Mouse (Mus musculus) subcutaneous adipose tissue, adult 2 months (tissue): ENCODE measurements around the gene Mms19. TPM values are rescaled to one million over a fixed set of nuclear protein-coding genes. Genes with fewer than 3 reads are reported as not detected.

Experiments
- polyA plus RNA-seq: library from polyadenylated mRNA; depleted of rRNA; stranded (reverse); fragments of >200 nt; gene quantifications from 2 replicates; pipeline ENCODE4 v1.2.3, GENCODE M21; 2012; ENCODE audit warnings: low replicate concordance; rRNA removed

Mms19 gene
- 55.1 and 85.4 TPM in 2 replicates for polyA plus RNA-seq

GRCm38 (mm10) chr19:41980819-41981594 lies at the start of gene Mms19:
TSS of gene Mms19 (minus strand) at chr19:41981157.

GRCm38 (mm10) chr19:41981595-41981927 lies 604 bp upstream of the Mms19 start, which contains the start of gene Ubtd1:
TSS of gene Ubtd1 (plus strand) at chr19:41981763.

GRCm38 (mm10) chr19:41933179-41934086 lies 47.5 kb downstream of the Mms19 start, which contains the start of the genes Exosc1 and Zdhhc16:
TSS of gene Exosc1 (minus strand) at chr19:41933423.
TSS of gene Zdhhc16 (plus strand) at chr19:41933480.

GRCm38 (mm10) chr19:41911178-41912073 lies 69.5 kb downstream of the Mms19 start, which contains the start of gene Pgam1:
TSS of gene Pgam1 (plus strand) at chr19:41911923.

GRCm38 (mm10) chr19:41895460-41896318 lies 85.3 kb downstream of the Mms19 start, which contains the start of gene Rrp12:
TSS of gene Rrp12 (minus strand) at chr19:41896173.

Other genes starting within 250 kb of the Mms19 start
- gene Slit1, start 237.5 kb downstream of the Mms19 start, polyA plus RNA-seq, result 0.40 and 0.47 TPM in 2 replicates
- gene Arhgap19, start 179.1 kb downstream of the Mms19 start, polyA plus RNA-seq, result 2.7 and 5.3 TPM in 2 replicates
- 2.2 and 4.4 TPM in 2 replicates for gene Frat1, start 151.2 kb downstream of the Mms19 start, polyA plus RNA-seq
- gene Frat2, start 133.0 kb downstream of the Mms19 start, polyA plus RNA-seq, result 1.8 and 3.6 TPM in 2 replicates
- 7.1 and 13.5 TPM in 2 replicates for gene Rrp12, start 85.0 kb downstream of the Mms19 start, polyA plus RNA-seq
- 346 and 357 TPM in 2 replicates for gene Pgam1, start 69.2 kb downstream of the Mms19 start, polyA plus RNA-seq
- gene Exosc1, start 47.7 kb downstream of the Mms19 start, polyA plus RNA-seq, result 15.7 and 24.5 TPM in 2 replicates
- 59.7 and 116 TPM in 2 replicates for gene Zdhhc16, start 47.7 kb downstream of the Mms19 start, polyA plus RNA-seq
- 40.4 and 49.3 TPM in 2 replicates for gene Ubtd1, start 606 bp upstream of the Mms19 start, polyA plus RNA-seq
- not detected in 2 replicates for gene Ankrd2, start 54.8 kb upstream of the Mms19 start, polyA plus RNA-seq
- 6.7 and 9.9 TPM in 2 replicates for gene Hoga1, start 64.5 kb upstream of the Mms19 start, polyA plus RNA-seq
- 1.1 and 1.4 TPM in 2 replicates for gene 4933411K16Rik, start 71.1 kb upstream of the Mms19 start, polyA plus RNA-seq
- gene Morn4, start 105.2 kb upstream of the Mms19 start, polyA plus RNA-seq, result 1.9 and 12.7 TPM in 2 replicates
- gene Pi4k2a, start 109.3 kb upstream of the Mms19 start, polyA plus RNA-seq, result 45.4 and 48.7 TPM in 2 replicates
- 16.3 and 16.5 TPM in 2 replicates for gene Avpi1, start 147.9 kb upstream of the Mms19 start, polyA plus RNA-seq
- gene Marveld1, start 166.2 kb upstream of the Mms19 start, polyA plus RNA-seq, result 75.2 and 116 TPM in 2 replicates
- gene Zfyve27, start 182.8 kb upstream of the Mms19 start, polyA plus RNA-seq, result 50.4 and 53.7 TPM in 2 replicates
- gene Sfrp5, start 221.1 kb upstream of the Mms19 start, polyA plus RNA-seq, result 2.5 and 102 TPM in 2 replicates